Mouse (Mus musculus) bone marrow, adult 2 months (tissue): ENCODE measurements around the gene Cdca5. TPM values are rescaled to one million over a fixed set of nuclear protein-coding genes. Genes with fewer than 3 reads are reported as not detected.
A peak's percentile ranks its signal among the peaks of the same experiment; 100 is the strongest.

Source experiments
- H3K27ac ChIP-seq: fragments of 200-500 bp; 2 replicates; pipeline ENCODE4 v1.5.1; 2012; ENCODE audit warnings: low read depth, mild to moderate bottlenecking, control low read depth, inconsistent platforms, low read length; ENCODE audit not compliant: control insufficient read depth, poor library complexity, insufficient read depth
- H3K4me1 ChIP-seq: fragments of 200-500 bp; 2 replicates; pipeline ENCODE4 v1.6.1; 2011; ENCODE audit warnings: low read length; ENCODE audit not compliant: control insufficient read depth, insufficient read depth
- H3K4me3 ChIP-seq: fragments of 200-500 bp; replicated peaks from 2 replicates; pipeline ENCODE3; 2011; ENCODE audit warnings: mild to moderate bottlenecking, low read depth, low read length, control low read depth; ENCODE audit not compliant: control insufficient read depth
- CTCF ChIP-seq: fragments of 200-500 bp; IDR thresholded peaks from 2 replicates; pipeline ENCODE4 v1.5.1; 2011; ENCODE audit warnings: low read length, control low read depth; ENCODE audit not compliant: control insufficient read depth, insufficient read depth
- POLR2A ChIP-seq: fragments of 200-500 bp; IDR thresholded peaks from 2 replicates; pipeline ENCODE4 v1.6.1; 2011; ENCODE audit warnings: low read depth, mild to moderate bottlenecking, control low read depth, low read length, borderline replicate concordance; ENCODE audit not compliant: control insufficient read depth
- WGBS: fragments of 180-500 bp; shearing (Covaris S2); methylation state at CpG from one replicate; pipeline ENCODE4 v1.1.7; 2018; 5-methylcytosine and 5-hydroxymethylcytosine counted together
- polyA plus RNA-seq: library from polyadenylated mRNA; stranded (reverse); fragments of >200 nt; gene quantifications from 2 replicates; pipeline ENCODE4 v1.2.4, GENCODE M21; 2011; ENCODE audit warnings: low replicate concordance; ENCODE audit not compliant: missing spikeins, insufficient read depth, insufficient read length

Cdca5 gene
- polyA plus RNA-seq, 1 experiment = 31.0 TPM

- TF ChIP-seq POLR2A (no peak), CTCF (no peak)
- Histone ChIP-seq H3K27ac (no peak within 1 kb of the TSS), H3K4me3 (no peak within 1 kb of the TSS), H3K4me1 (no peaks in the 10 kb centered on the region; the same call in 1 of the 2 replicates)
- WGBS = 81% methylated on average over 9 of the region's 9 CpGs
Measured at GRCm38 (mm10) chr19:6082156-6082555, 2.6 kb upstream of the Cdca5 start, which contains the start of gene Gm28374. Gene Gm28374, minus strand, starts transcription at chr19:6082256.

DNA sequence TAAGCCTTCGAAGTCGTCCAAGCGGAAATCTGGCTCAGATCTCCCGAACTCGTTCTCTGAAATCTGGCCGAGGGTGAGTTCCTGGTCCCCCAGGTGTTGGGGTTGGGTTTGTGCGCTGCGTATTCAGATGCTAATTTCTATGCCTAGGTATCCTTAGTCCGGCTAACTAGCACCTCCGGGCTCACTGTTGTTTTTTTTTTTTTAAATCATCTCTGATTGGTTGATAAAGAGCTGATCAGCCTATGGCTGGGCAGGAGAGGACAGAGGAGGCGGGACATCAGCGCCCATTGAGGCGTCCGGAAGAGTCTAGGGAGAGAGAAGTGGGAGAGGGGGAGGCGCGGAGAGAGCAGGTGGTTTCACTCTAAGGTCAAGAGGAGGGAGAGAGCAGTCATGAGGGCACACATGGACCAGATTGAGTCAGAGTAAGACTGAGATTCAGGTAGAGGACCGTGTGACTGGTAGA is 665 bp downstream of the Cdca5 start:
- TF ChIP-seq CTCF (no peak), POLR2A (no peak)
- peak overlapping the region; percentile 71 for H3K4me3 ChIP-seq
- peak overlapping the region; percentile 61 for H3K27ac ChIP-seq
- H3K4me1 ChIP-seq = no peaks in the 10 kb centered on the region; the same call in 1 of the 2 replicates
- under 1% methylated on average over 17 of the region's 17 CpGs for WGBS

- TF ChIP-seq POLR2A (no peak), CTCF (no peak)
- no peaks in the 10 kb centered on the region; the same call in 1 of the 2 replicates for H3K4me1 ChIP-seq
- H3K4me3 ChIP-seq = no peak overlapping the region
- H3K27ac ChIP-seq = no peak overlapping the region
- 95% methylated on average over 13 of the region's 13 CpGs for WGBS
Measured at GRCm38 (mm10) chr19:6088841-6089240, 4.1 kb downstream of the Cdca5 start.

GRCm38 (mm10) chr19:6094119-6094518 is 9.3 kb downstream of the Cdca5 start, which contains the start of gene AC131692.1:
Gene AC131692.1, plus strand, starts transcription at chr19:6094419.
- 88% methylated on average over 7 of the region's 7 CpGs for WGBS
- TF ChIP-seq CTCF (no peak), POLR2A (no peak)
- no peak within 1 kb of the TSS for H3K4me3 ChIP-seq
- no peak within 1 kb of the TSS for H3K27ac ChIP-seq
- H3K4me1 ChIP-seq = no peaks in the 10 kb centered on the region

- no peak for TF ChIP-seq CTCF
- no peak for TF ChIP-seq POLR2A
- 51% methylated on average over 3 of the region's 3 CpGs for WGBS
- Histone ChIP-seq H3K4me3 (no peak overlapping the region), H3K4me1 (peaks cover 2% of the 10 kb centered on the region), H3K27ac (no peak overlapping the region)
Measured at GRCm38 (mm10) chr19:6097847-6098246, 13.1 kb downstream of the Cdca5 start.

- no peak overlapping the region for H3K27ac ChIP-seq
- WGBS = 84% methylated on average over 6 of the region's 6 CpGs
- TF ChIP-seq CTCF (no peak), POLR2A (no peak)
- H3K4me1 ChIP-seq = peaks cover 3% of the 10 kb centered on the region
- H3K4me3 ChIP-seq = no peak overlapping the region
Measured at GRCm38 (mm10) chr19:6101186-6101585, 16.4 kb downstream of the Cdca5 start.

GRCm38 (mm10) chr19:6102169-6102853 is 17.5 kb downstream of the Cdca5 start:
- WGBS = 60% methylated on average over 6 of the region's 6 CpGs
- H3K27ac ChIP-seq = peak overlapping the region; percentile 69
- H3K4me3 ChIP-seq = no peak overlapping the region
- TF ChIP-seq CTCF = no peak
- no peak for TF ChIP-seq POLR2A
- peaks cover 3% of the 10 kb centered on the region for H3K4me1 ChIP-seq

DNA sequence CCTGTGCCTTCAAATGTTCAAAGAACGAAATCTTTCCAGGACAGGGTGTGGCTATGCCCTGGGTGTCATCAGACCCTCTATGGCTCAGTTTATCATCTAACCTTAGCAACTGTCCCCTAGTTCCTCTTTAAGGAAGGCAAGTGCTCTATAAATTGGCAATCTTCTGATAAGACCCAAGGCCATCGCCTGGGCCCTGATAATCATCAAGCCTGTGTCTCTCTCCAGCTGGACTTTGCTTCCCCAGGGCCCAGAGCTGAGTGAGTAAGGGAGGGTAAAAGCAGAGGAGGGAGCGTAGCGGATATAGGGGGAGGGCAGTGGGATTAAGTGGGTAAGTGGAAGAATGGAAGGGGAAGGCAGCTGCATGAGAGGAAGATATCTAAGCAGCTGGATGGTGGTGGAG is 19.7 kb downstream of the Cdca5 start:
- H3K4me3 ChIP-seq = no peak overlapping the region
- H3K27ac ChIP-seq = peak overlapping the region; percentile 48; the same call in 1 of the 2 replicates
- peaks cover 3% of the 10 kb centered on the region for H3K4me1 ChIP-seq
- 75% methylated on average over 4 of the region's 4 CpGs for WGBS
- TF ChIP-seq CTCF (no peak), POLR2A (no peak)

DNA sequence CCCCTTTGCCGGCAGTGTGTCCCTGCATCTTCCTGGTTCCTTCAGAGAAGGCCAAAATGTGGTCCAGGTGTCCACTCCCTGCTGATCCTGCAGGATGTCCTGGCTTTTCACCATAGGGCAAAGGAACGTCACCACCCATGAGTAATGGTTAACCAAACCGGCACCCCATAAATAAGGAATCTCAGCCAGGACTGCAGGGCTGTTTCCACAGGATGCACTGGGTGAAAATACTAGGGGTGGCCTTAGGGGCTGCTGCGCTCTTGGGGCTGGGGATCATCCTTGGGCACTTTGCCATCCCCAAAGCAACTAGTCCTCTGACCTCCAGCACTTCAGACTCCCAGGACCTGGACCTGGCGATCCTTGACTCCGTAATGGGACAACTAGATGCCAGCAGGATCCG is 20.8 kb downstream of the Cdca5 start, which contains the start of gene Naaladl1:
Gene Naaladl1 (plus strand): TSS at position 197 of the 400 bp plus-strand sequence.
- TF ChIP-seq CTCF (no peak), POLR2A (no peak)
- Histone ChIP-seq H3K4me1 (peaks cover 3% of the 10 kb centered on the region), H3K27ac (peak within 1 kb of the TSS; percentile 48; the same call in 1 of the 2 replicates), H3K4me3 (no peak within 1 kb of the TSS)
- 91% methylated on average over 7 of the region's 7 CpGs for WGBS
